Mouse (Mus musculus): Measurements from ENCODE around the gene Pfkp. TPM values are rescaled to one million over a fixed set of nuclear protein-coding genes. Genes with fewer than 3 reads are reported as not detected.

The Pfkp gene
- polyA plus RNA-seq (2014; fragmentation: Nextera tagmentation; extraction: Ambion mirVana): 40.9 and 51.5 TPM in 2 replicates

DNA sequence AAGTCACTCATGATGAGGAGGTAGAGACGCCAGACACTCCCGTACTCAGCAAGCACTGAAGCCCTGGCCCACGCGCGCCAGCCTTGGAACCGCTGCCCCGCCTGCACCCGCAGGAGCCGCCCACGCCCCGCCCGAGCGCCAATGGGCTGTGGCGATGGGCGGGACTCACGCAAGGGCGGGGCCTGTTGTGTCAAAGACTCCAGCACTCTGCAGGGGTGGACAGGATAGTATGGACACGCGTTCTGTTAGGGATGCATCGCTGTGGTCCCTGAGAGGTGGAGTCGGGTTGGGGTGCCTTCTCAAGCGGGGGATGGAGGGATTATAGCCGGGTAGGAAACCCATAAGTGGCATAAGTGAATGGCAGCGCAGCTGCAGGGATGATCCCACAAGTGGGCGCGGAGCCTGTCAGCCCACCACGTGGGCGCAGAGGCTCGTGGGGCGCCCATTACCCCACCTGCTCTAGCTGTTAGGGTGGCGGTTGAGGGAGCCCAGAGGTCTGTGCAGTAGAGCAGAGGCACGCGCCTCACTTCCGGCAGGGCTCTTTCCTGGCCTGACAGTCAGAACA lies at the start of gene Pfkp:
Pfkp (minus strand) TSS at position 109 of the 565 bp plus-strand sequence.
- Histone ChIP-seq H3K27me3 (ENCODE audit: control insufficient read depth, insufficient read depth, low read length) (no peaks in the 10 kb centered on the region), H3K36me3 (ENCODE audit: control insufficient read depth, insufficient read depth, low read length) (no peaks in the 10 kb centered on the region), H3K9me3 (ENCODE audit: control insufficient read depth, low read length) (no peaks in the 10 kb centered on the region), H3K9ac (ENCODE audit: low read length) (peak within 1 kb of the TSS; percentile 35), H3K4me2 (ENCODE audit: low read depth) (peak within 1 kb of the TSS; percentile 99), H3K4me1 (ENCODE audit: control insufficient read depth, insufficient read depth, low read length) (no peaks in the 10 kb centered on the region), H3K27ac (ENCODE audit: low read depth, low read length) (no peak within 1 kb of the TSS), H3K4me3 (ENCODE audit: low read depth, low read length) (peak within 1 kb of the TSS; percentile 49)
- 2% methylated on average over 30 of the region's 34 CpGs for WGBS
- ATAC-seq (ENCODE audit: insufficient read depth, low FRiP score, low TSS enrichment): peak; percentile 96
- peak; percentile 90 for DNase-seq (ENCODE audit: low spot score)

DNA sequence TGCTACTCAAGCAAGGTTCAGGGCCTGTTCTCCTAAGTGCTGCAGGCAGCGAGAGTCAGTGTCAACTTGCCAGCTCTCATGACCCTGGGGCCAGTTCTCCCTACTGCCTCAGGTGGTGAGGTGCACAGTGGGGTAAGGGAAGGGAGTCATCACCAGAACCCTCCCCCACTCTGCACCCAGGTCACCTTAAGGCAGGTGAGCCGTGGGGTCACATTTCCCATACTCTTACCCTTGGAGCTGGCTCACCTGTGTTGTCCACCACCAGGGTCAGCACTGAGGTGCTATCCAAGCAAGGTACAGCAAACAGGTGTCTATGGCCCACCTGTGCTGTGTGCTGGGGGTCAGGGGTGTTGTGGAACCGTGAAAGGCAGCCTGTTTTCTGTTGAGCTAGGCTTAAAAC lies 42.0 kb upstream of the Pfkp start:
- no peaks in the 10 kb centered on the region for H3K4me1 ChIP-seq (ENCODE audit: control insufficient read depth, insufficient read depth, low read length)
- no peak for DNase-seq (ENCODE audit: low spot score)
- H3K4me2 ChIP-seq (ENCODE audit: low read depth): no peak overlapping the region
- H3K36me3 ChIP-seq (ENCODE audit: control insufficient read depth, insufficient read depth, low read length): no peaks in the 10 kb centered on the region
- no peak for ATAC-seq (ENCODE audit: insufficient read depth, low FRiP score, low TSS enrichment)
- WGBS: 88% methylated on average over 3 of the region's 3 CpGs
- no peaks in the 10 kb centered on the region for H3K9me3 ChIP-seq (ENCODE audit: control insufficient read depth, low read length)
- no peaks in the 10 kb centered on the region for H3K27me3 ChIP-seq (ENCODE audit: control insufficient read depth, insufficient read depth, low read length)
- no peak overlapping the region for H3K27ac ChIP-seq (ENCODE audit: low read depth, low read length)
- no peak overlapping the region for H3K9ac ChIP-seq (ENCODE audit: low read length)
- H3K4me3 ChIP-seq (ENCODE audit: low read depth, low read length): no peak overlapping the region

DNA sequence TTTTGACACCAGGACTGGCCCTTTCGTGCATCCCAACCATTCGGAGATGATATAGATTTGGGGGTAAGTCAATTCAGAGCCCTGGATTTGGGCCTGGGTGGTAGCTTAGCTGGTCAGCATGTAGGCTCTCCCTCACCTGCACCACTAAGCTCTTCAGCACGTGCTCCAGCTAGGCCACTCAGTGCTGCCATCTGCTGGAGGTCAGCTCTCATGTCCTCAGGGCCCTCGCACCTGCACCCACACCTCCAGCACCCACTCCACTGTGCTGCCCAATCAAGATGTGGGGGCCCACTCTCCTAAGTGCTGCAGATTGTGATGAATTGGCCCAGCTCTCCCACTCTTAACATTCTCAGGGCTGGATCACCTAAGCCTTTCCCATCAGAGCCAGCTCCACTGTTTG lies 41.4 kb upstream of the Pfkp start:
- no peak overlapping the region for H3K4me2 ChIP-seq (ENCODE audit: low read depth)
- no peaks in the 10 kb centered on the region for H3K36me3 ChIP-seq (ENCODE audit: control insufficient read depth, insufficient read depth, low read length)
- H3K27ac ChIP-seq (ENCODE audit: low read depth, low read length): no peak overlapping the region
- DNase-seq (ENCODE audit: low spot score): peak; percentile 40
- H3K4me1 ChIP-seq (ENCODE audit: control insufficient read depth, insufficient read depth, low read length): no peaks in the 10 kb centered on the region
- no peaks in the 10 kb centered on the region for H3K27me3 ChIP-seq (ENCODE audit: control insufficient read depth, insufficient read depth, low read length)
- no peaks in the 10 kb centered on the region for H3K9me3 ChIP-seq (ENCODE audit: control insufficient read depth, low read length)
- no peak overlapping the region for H3K9ac ChIP-seq (ENCODE audit: low read length)
- 71% methylated on average over 4 of the region's 4 CpGs for whole genome bisulfite sequencing
- ATAC-seq (ENCODE audit: insufficient read depth, low FRiP score, low TSS enrichment): peak; percentile 32
- H3K4me3 ChIP-seq (ENCODE audit: low read depth, low read length): no peak overlapping the region

DNA sequence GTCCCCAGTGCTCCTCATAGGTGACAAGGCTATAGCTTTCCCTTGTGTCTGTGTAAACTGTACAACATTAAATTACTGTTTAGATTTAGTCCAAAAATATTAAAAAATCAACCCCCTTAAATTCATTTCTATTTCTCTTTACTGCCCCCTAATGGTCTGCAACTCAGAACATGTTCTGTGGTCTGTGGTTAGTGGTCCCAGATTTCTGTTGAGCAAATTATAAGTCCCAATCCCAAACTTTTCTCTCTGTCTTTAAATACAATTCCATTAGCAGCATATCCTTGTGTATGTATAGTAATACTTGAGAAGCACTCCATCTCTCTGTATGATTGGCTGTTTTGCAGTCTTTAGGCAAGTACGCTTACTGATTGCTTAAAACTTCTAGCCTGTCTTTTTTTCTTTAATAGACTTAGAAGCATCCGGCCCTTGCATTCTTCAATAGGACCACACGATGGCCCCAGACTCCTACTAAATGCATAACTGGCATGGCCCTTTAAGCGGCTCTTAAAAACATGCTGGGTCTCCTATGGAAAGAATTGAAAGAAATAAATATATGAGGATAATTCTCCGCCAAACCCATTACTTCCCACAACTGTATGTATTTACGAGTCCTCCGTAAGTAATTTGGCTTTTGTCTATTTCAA lies 40.3 kb upstream of the Pfkp start:
- no peak overlapping the region for H3K4me2 ChIP-seq (ENCODE audit: low read depth)
- ATAC-seq (ENCODE audit: insufficient read depth, low FRiP score, low TSS enrichment): peak; percentile 46; the same call in 1 of the 2 replicates
- no peaks in the 10 kb centered on the region for H3K9me3 ChIP-seq (ENCODE audit: control insufficient read depth, low read length)
- H3K9ac ChIP-seq (ENCODE audit: low read length): no peak overlapping the region
- no peaks in the 10 kb centered on the region for H3K36me3 ChIP-seq (ENCODE audit: control insufficient read depth, insufficient read depth, low read length)
- WGBS: 58% methylated on average over 7 of the region's 7 CpGs
- H3K4me1 ChIP-seq (ENCODE audit: control insufficient read depth, insufficient read depth, low read length): no peaks in the 10 kb centered on the region
- no peaks in the 10 kb centered on the region for H3K27me3 ChIP-seq (ENCODE audit: control insufficient read depth, insufficient read depth, low read length)
- no peak overlapping the region for H3K27ac ChIP-seq (ENCODE audit: low read depth, low read length)
- no peak overlapping the region for H3K4me3 ChIP-seq (ENCODE audit: low read depth, low read length)
- peak; percentile 54 for DNase-seq (ENCODE audit: low spot score)

DNA sequence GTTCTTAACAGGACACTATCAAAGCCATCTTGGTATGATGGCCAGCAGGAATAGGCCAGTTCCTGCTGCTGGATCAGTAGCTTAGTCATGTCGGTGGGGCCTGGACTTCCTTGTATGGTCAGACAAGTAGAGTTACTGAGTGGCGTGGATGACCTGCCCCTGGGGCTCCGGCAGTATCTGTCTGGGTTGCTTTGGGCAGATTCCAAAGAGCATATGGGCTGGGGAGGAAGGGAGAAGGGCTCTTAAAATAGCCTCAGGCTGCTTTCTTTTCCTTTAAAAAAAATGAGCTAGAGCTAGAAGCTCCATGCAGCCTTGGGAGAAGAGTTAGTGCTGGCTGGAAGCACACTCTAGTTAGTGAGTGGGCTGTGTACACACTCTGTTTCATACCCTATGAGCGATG lies 18.3 kb upstream of the Pfkp start:
- Histone ChIP-seq H3K4me3 (ENCODE audit: low read depth, low read length) (no peak overlapping the region), H3K27ac (ENCODE audit: low read depth, low read length) (no peak overlapping the region), H3K4me1 (ENCODE audit: control insufficient read depth, insufficient read depth, low read length) (no peaks in the 10 kb centered on the region), H3K27me3 (ENCODE audit: control insufficient read depth, insufficient read depth, low read length) (no peaks in the 10 kb centered on the region), H3K4me2 (ENCODE audit: low read depth) (no peak overlapping the region), H3K9ac (ENCODE audit: low read length) (no peak overlapping the region), H3K36me3 (ENCODE audit: control insufficient read depth, insufficient read depth, low read length) (no peaks in the 10 kb centered on the region), H3K9me3 (ENCODE audit: control insufficient read depth, low read length) (no peaks in the 10 kb centered on the region)
- DNase-seq (ENCODE audit: low spot score) (no peak), ATAC-seq (ENCODE audit: insufficient read depth, low FRiP score, low TSS enrichment) (no peak)
- WGBS: 86% methylated on average over 4 of the region's 4 CpGs

DNA sequence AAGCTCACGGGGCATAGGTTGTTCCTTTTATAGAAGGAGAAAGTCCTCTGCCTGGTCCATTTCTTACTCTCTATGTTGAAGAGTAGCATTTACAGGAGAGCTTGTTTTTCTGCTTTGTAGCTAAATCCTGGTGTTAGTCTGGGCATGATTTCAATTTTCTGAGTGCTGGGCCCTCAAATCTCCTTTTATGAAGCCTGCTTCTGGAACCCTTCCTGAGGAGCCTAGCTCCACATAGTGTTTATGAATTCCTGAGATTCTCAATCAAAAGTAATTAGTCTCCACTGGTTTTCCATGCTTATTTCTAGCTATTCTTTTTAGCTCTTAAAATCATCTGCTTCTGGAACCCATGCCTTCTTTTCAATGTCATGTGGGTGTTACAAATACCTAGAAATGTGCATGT lies 16.9 kb upstream of the Pfkp start:
- no peak for ATAC-seq (ENCODE audit: insufficient read depth, low FRiP score, low TSS enrichment)
- no peak overlapping the region for H3K4me3 ChIP-seq (ENCODE audit: low read depth, low read length)
- H3K4me1 ChIP-seq (ENCODE audit: control insufficient read depth, insufficient read depth, low read length): no peaks in the 10 kb centered on the region
- H3K9ac ChIP-seq (ENCODE audit: low read length): no peak overlapping the region
- H3K9me3 ChIP-seq (ENCODE audit: control insufficient read depth, low read length): no peaks in the 10 kb centered on the region
- no peak for DNase-seq (ENCODE audit: low spot score)
- WGBS: 84% methylated on average over 1 of the region's 1 CpGs
- no peaks in the 10 kb centered on the region for H3K36me3 ChIP-seq (ENCODE audit: control insufficient read depth, insufficient read depth, low read length)
- no peaks in the 10 kb centered on the region for H3K27me3 ChIP-seq (ENCODE audit: control insufficient read depth, insufficient read depth, low read length)
- no peak overlapping the region for H3K4me2 ChIP-seq (ENCODE audit: low read depth)
- H3K27ac ChIP-seq (ENCODE audit: low read depth, low read length): no peak overlapping the region

DNA sequence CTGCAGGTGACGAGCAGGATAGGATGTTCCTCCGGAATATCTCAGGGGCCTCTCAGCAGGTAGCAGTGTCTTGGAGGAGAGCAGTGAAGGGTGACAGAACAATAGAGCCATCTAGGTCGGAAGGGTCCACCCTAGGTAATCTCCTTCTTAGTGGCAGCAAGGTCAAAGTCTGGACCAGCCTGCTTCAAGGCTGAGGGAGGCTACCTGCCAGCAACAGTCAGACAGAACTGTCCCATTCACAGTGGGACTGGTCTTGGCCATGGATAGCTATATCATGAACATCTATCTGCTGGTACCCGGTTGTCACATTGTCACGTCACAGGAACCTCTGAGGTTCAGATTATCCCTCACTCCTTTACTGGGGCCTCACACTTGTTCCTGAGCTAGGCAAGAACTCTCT lies 15.6 kb upstream of the Pfkp start:
- Histone ChIP-seq H3K4me2 (ENCODE audit: low read depth) (no peak overlapping the region), H3K27me3 (ENCODE audit: control insufficient read depth, insufficient read depth, low read length) (no peaks in the 10 kb centered on the region), H3K36me3 (ENCODE audit: control insufficient read depth, insufficient read depth, low read length) (no peaks in the 10 kb centered on the region), H3K4me3 (ENCODE audit: low read depth, low read length) (no peak overlapping the region), H3K9ac (ENCODE audit: low read length) (no peak overlapping the region), H3K27ac (ENCODE audit: low read depth, low read length) (no peak overlapping the region), H3K9me3 (ENCODE audit: control insufficient read depth, low read length) (no peaks in the 10 kb centered on the region), H3K4me1 (ENCODE audit: control insufficient read depth, insufficient read depth, low read length) (no peaks in the 10 kb centered on the region)
- WGBS: 64% methylated on average over 5 of the region's 5 CpGs
- no peak for ATAC-seq (ENCODE audit: insufficient read depth, low FRiP score, low TSS enrichment)
- DNase-seq (ENCODE audit: low spot score): no peak

DNA sequence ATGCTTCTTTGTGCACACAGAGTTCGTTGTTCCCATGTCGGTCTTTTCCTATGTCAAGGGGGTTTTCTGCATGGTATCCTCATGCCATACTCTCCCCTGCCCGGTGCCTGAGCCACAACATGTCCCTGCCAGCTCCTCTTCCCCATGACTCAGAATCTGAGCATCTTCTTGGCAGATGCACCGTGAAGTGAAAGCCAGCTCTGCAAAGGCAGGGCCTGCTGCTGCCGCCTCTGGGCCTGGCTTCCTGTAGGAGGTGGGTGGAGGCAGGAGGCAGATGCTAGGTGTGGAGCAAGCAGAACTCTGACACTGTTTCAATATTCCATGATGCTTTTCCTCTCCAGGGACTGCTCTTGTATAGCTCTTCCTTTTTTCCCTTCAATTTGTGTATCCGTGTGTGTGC lies 10.7 kb upstream of the Pfkp start:
- WGBS: 92% methylated on average over 6 of the region's 6 CpGs
- no peaks in the 10 kb centered on the region for H3K4me1 ChIP-seq (ENCODE audit: control insufficient read depth, insufficient read depth, low read length)
- H3K9me3 ChIP-seq (ENCODE audit: control insufficient read depth, low read length): no peaks in the 10 kb centered on the region
- no peak overlapping the region for H3K27ac ChIP-seq (ENCODE audit: low read depth, low read length)
- no peak overlapping the region for H3K4me2 ChIP-seq (ENCODE audit: low read depth)
- H3K9ac ChIP-seq (ENCODE audit: low read length): no peak overlapping the region
- no peaks in the 10 kb centered on the region for H3K36me3 ChIP-seq (ENCODE audit: control insufficient read depth, insufficient read depth, low read length)
- DNase-seq (ENCODE audit: low spot score) (no peak), ATAC-seq (ENCODE audit: insufficient read depth, low FRiP score, low TSS enrichment) (no peak)
- no peak overlapping the region for H3K4me3 ChIP-seq (ENCODE audit: low read depth, low read length)
- H3K27me3 ChIP-seq (ENCODE audit: control insufficient read depth, insufficient read depth, low read length): no peaks in the 10 kb centered on the region

DNA sequence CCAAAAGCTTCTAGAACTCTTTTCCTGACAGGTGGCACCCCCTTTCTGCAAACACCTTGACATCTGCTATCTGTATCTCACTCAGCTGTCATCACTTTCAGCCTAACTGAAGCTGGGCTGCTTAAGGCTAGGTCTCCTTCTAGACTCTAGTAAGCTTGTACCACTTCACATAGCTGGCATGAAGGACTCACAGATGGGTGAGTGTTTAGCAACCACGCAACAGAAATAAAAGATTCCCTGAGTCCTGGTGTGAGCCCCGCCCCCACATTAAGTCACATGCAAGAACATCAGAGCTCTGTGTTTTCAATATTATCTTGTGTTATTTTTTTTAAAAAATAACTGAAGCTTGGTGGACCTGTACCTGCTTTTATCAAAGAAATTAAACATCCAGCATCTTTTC lies 8.7 kb upstream of the Pfkp start:
- H3K4me1 ChIP-seq (ENCODE audit: control insufficient read depth, insufficient read depth, low read length): no peaks in the 10 kb centered on the region
- DNase-seq (ENCODE audit: low spot score): no peak
- 93% methylated on average over 2 of the region's 2 CpGs for WGBS
- H3K27ac ChIP-seq (ENCODE audit: low read depth, low read length): no peak overlapping the region
- no peaks in the 10 kb centered on the region for H3K36me3 ChIP-seq (ENCODE audit: control insufficient read depth, insufficient read depth, low read length)
- no peak overlapping the region for H3K4me3 ChIP-seq (ENCODE audit: low read depth, low read length)
- H3K9me3 ChIP-seq (ENCODE audit: control insufficient read depth, low read length): no peaks in the 10 kb centered on the region
- no peaks in the 10 kb centered on the region for H3K27me3 ChIP-seq (ENCODE audit: control insufficient read depth, insufficient read depth, low read length)
- H3K4me2 ChIP-seq (ENCODE audit: low read depth): no peak overlapping the region
- no peak overlapping the region for H3K9ac ChIP-seq (ENCODE audit: low read length)
- ATAC-seq (ENCODE audit: insufficient read depth, low FRiP score, low TSS enrichment): no peak

Measured in neural tube, embryonic 11.5 days (tissue).